Mouse (Mus musculus) right cerebral cortex, postnatal 4 days (tissue): Measurements from ENCODE around the gene Ccsap.

Source experiments
- DNase-seq: peaks from one replicate; pipeline ENCODE4 v3.0.0-alpha.2; 2022

The Ccsap gene

DNA sequence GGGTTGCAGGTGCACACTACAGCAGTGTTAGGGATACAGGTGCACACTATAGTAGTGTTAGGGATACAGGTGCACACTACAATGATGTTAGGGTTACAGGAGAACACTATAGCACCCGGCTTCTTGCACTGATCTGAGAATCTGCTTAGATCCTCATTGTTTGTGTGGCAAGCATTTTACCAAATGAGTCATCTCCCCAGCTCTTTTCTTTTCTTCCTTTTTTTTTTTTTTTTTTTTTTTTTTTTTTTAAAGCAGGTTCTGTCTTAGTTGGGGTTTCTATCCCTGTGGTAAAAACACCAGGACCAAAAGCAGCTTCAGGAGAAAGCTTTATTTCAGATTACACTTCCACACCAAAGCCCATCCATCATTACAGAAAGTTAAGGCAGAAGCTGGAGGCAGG is 56.4 kb downstream of the Ccsap start:
- no peak for DNase-seq

DNA sequence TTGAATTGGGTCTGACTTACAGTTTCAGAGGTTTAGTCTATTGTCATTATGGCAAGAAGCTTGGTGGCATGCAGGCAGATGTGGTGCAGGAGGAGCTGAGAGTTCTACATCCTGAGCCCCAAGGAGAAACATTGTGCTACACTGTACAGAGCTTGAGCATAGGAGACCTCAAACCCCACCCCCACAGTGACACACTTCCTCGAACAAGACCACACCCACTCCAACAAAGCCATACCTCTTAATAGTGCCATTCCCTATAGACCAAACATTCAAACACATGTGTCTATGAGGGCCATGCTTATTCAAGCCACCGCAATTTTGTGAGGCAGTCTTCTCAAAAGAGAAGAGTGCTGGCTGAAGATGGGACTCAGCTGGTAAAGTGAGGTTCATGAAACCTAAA is 58.5 kb downstream of the Ccsap start:
- DNase-seq = no peak

GRCm38 (mm10) chr8:123800867-123801266 is 59.1 kb downstream of the Ccsap start:
- no peak for DNase-seq

GRCm38 (mm10) chr8:123799885-123800284 is 60.1 kb downstream of the Ccsap start:
- DNase-seq = no peak

- no peak for DNase-seq
Observed at GRCm38 (mm10) chr8:123799434-123799833, 60.6 kb downstream of the Ccsap start.

- DNase-seq = no peak
Observed at GRCm38 (mm10) chr8:123797928-123798327, 62.1 kb downstream of the Ccsap start.

GRCm38 (mm10) chr8:123796758-123797157 is 63.3 kb downstream of the Ccsap start:
- DNase-seq = no peak

DNA sequence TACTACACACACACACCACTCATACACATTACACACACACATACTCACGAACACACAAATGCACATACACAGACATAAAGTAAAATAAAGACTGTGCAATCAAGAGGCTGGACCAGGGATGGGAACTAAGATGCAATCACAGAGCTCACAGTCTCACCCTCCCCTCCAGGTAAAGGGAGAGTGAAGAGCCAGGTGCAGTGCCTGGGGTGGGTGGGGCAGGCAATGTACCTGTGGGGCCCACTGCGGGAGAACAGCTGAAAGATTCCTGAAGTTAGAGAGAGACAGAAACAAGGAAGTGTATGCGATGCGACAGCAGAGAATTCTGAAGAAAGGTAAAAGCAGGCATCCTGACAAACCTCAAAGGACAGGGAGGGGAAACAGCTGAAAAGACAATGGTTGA is 65.2 kb downstream of the Ccsap start:
- no peak for DNase-seq

DNA sequence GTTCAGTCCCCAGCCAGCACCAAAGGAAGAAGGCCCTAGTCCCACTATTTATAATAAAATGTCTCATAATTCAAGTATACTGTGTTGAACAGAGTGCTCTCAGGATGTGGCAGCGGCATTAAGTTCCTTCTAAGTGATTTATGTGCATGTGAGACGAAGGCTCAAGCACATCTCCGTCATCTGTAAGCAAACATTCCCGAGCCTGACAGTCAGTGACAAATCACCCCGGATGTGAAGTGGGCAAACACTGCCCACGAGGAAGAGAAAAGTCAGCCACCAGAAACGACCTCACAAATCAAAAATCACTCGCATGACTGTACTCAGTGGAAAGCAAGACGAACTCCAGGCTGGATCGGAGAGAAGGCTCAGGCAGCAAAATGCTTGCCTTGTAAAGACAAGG is 66.1 kb downstream of the Ccsap start:
- no peak for DNase-seq

DNA sequence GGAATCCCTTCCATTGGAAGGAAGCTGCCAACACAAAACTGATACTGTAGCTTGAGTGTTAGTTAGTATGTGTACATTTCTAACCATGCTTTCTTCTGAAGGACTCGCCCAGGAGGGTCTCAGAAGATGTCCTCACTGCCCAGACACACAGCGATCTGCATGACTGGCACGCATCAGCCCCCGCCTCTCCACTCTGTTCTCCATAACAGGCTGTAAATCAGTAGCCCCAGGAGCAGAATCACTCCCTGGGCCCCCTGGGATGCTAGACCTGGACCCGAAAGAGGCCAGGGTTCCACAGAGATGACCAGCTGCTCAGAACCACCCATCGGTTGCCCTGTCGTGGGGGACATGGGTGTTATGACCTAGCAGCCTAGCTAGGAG is 68.2 kb downstream of the Ccsap start:
- DNase-seq = no peak

- DNase-seq = no peak
Observed at GRCm38 (mm10) chr8:123791101-123791844, 68.7 kb downstream of the Ccsap start.
